Mouse (Mus musculus): ENCODE measurements around the gene Chaf1a. TPM values are rescaled to one million over a fixed set of nuclear protein-coding genes. Genes with fewer than 3 reads are reported as not detected.

The Chaf1a gene
- total and polyA plus RNA-seq, 3 experiments = 49.5 to 116 TPM; not detected in 1

- H3K9ac ChIP-seq (ENCODE audit: control insufficient read depth, low read depth, low read length, poor library complexity, severe bottlenecking) = no peak overlapping the region
- no peaks in the 10 kb centered on the region for H3K79me2 ChIP-seq (ENCODE audit: control insufficient read depth, insufficient read depth, low read length, poor library complexity)
- H3K27ac ChIP-seq (ENCODE audit: control insufficient read depth, low read depth, low read length) = no peak overlapping the region
- H3K4me3 ChIP-seq (ENCODE audit: control insufficient read depth in 1 of 2, insufficient read depth in 1 of 2, low read depth in 2 of 2, low read length in 2 of 2) = peak overlapping the region in 1 of 2 experiments; percentile 13; a peak in 1 of 4 replicates
- H3K36me3 ChIP-seq (ENCODE audit: control insufficient read depth in 1 of 2, insufficient read depth in 2 of 2, low read length in 2 of 2) = peaks cover 0 to 8% of the 10 kb centered on the region in 2 experiments; a peak in 2 of 4 replicates
- H3K4me1 ChIP-seq (ENCODE audit: control insufficient read depth in 1 of 2, insufficient read depth in 2 of 2, low read length in 2 of 2) = peaks cover 0 to 17% of the 10 kb centered on the region in 2 experiments; a peak in 2 of 4 replicates
- TF ChIP-seq ETS1 (IDR thresholded peaks at IDR 0.05; ENCODE audit: low read depth, low read length) = 0 out of 2 replicates have a peak, but pooled peaks have one; percentile 20
- peak in 1 of 3 experiments; percentile 3; a peak in 1 of 6 replicates for TF ChIP-seq CTCF (IDR thresholded peaks at IDR 0.05 in 2 of 3, conservative IDR thresholded peaks at IDR 0.05 in 1 of 3; ENCODE audit: control insufficient read depth in 1 of 3, insufficient read depth in 1 of 3, low read depth in 2 of 3, low read length in 3 of 3, poor library complexity in 1 of 3, severe bottlenecking in 1 of 3)
- TF ChIP-seq NELFE (IDR thresholded peaks at IDR 0.05; ENCODE audit: low read depth, low read length) = peak; percentile 46
- no peak for TF ChIP-seq TAL1 (IDR thresholded peaks at IDR 0.05; ENCODE audit: low read length)
- 0 out of 2 replicates have a peak, but pooled peaks have one; percentile 26 for TF ChIP-seq RCOR1 (IDR thresholded peaks at IDR 0.05; ENCODE audit: low read depth, low read length)
- H3K27me3 ChIP-seq (ENCODE audit: control insufficient read depth in 1 of 2, insufficient read depth in 2 of 2, low read length in 2 of 2) = no peaks in the 10 kb centered on the region
- peak; percentile 30 for DNase-seq (ENCODE audit: low read depth, low spot score)
- H3K9me3 ChIP-seq (replicated peaks; ENCODE audit: insufficient read depth, low read length) = no peaks in the 10 kb centered on the region
Measured at GRCm38 (mm10) chr17:56007444-56008355, 32.5 kb upstream of the Chaf1a start.

- Histone ChIP-seq H3K9ac (ENCODE audit: control insufficient read depth, low read depth, low read length, poor library complexity, severe bottlenecking) (peak overlapping the region; percentile 64), H3K36me3 (ENCODE audit: control insufficient read depth in 1 of 2, insufficient read depth in 2 of 2, low read length in 2 of 2) (peaks cover 0 to 8% of the 10 kb centered on the region in 2 experiments; a peak in 2 of 4 replicates), H3K27ac (ENCODE audit: control insufficient read depth, low read depth, low read length) (peak overlapping the region; percentile 53), H3K79me2 (ENCODE audit: control insufficient read depth, insufficient read depth, low read length, poor library complexity) (no peaks in the 10 kb centered on the region), H3K9me3 (replicated peaks; ENCODE audit: insufficient read depth, low read length) (no peaks in the 10 kb centered on the region), H3K4me3 (ENCODE audit: control insufficient read depth in 1 of 2, insufficient read depth in 1 of 2, low read depth in 2 of 2, low read length in 2 of 2) (peak overlapping the region; percentile 64 to 90), H3K4me1 (ENCODE audit: control insufficient read depth in 1 of 2, insufficient read depth in 2 of 2, low read length in 2 of 2) (peaks cover 0 to 17% of the 10 kb centered on the region in 2 experiments; a peak in 2 of 4 replicates), H3K27me3 (ENCODE audit: control insufficient read depth in 1 of 2, insufficient read depth in 2 of 2, low read length in 2 of 2) (no peaks in the 10 kb centered on the region)
- DNase-seq (ENCODE audit: low read depth, low spot score) = peak; percentile 98
- peak; percentile 75 for TF ChIP-seq TBP (IDR thresholded peaks at IDR 0.05; ENCODE audit: low read depth, low read length)
- peak in 1 of 2 experiments; percentile 48; a peak in 2 of 4 replicates for TF ChIP-seq POLR2A (IDR thresholded peaks at IDR 0.05; ENCODE audit: control insufficient read depth in 1 of 2, insufficient read depth in 1 of 2, low read depth in 1 of 2, low read length in 2 of 2, poor library complexity in 1 of 2)
- no peak for TF ChIP-seq UBTF (IDR thresholded peaks at IDR 0.05; ENCODE audit: borderline replicate concordance, insufficient read depth, low read depth, low read length)
- no peak for TF ChIP-seq ZMIZ1 (IDR thresholded peaks at IDR 0.05; ENCODE audit: low read depth, low read length)
- TF ChIP-seq HCFC1 (IDR thresholded peaks at IDR 0.05; ENCODE audit: low read depth, low read length) = peak; percentile 70
- TF ChIP-seq USF1 (IDR thresholded peaks at IDR 0.05; ENCODE audit: low read depth, low read length) = peak; percentile 80
- TF ChIP-seq RCOR1 (IDR thresholded peaks at IDR 0.05; ENCODE audit: low read depth, low read length) = no peak
- TF ChIP-seq MXI1 (IDR thresholded peaks at IDR 0.05; ENCODE audit: low read depth, low read length) = peak; percentile 2; the same call in 1 of the 2 replicates
- TF ChIP-seq GATA1 (IDR thresholded peaks at IDR 0.05; ENCODE audit: low read depth, low read length) = peak; percentile 69
- 0 out of 2 replicates have a peak, but pooled peaks have one; percentile 6 for TF ChIP-seq ETS1 (IDR thresholded peaks at IDR 0.05; ENCODE audit: low read depth, low read length)
- no peak for TF ChIP-seq ELF1 (IDR thresholded peaks at IDR 0.05; ENCODE audit: low read depth, low read length)
- no peak for TF ChIP-seq CHD1 (IDR thresholded peaks at IDR 0.05; ENCODE audit: low read depth, low read length)
- TF ChIP-seq MAX (IDR thresholded peaks at IDR 0.05; ENCODE audit: low read length) = peak; percentile 36
- TF ChIP-seq E2F4 (IDR thresholded peaks at IDR 0.05; ENCODE audit: borderline replicate concordance, low read depth, low read length) = peak; percentile 85
Measured at GRCm38 (mm10) chr17:56008356-56009087, 31.7 kb upstream of the Chaf1a start.

Data from MEL (cell line).